Mouse (Mus musculus) T-cell, adult 2 months (primary cell): ENCODE data around the gene Pitx2.

Experiments
- DNase-seq: peaks from one replicate; pipeline ENCODE4 v3.0.0; 2022; ENCODE audit warnings: low spot score

Gene Pitx2

DNA sequence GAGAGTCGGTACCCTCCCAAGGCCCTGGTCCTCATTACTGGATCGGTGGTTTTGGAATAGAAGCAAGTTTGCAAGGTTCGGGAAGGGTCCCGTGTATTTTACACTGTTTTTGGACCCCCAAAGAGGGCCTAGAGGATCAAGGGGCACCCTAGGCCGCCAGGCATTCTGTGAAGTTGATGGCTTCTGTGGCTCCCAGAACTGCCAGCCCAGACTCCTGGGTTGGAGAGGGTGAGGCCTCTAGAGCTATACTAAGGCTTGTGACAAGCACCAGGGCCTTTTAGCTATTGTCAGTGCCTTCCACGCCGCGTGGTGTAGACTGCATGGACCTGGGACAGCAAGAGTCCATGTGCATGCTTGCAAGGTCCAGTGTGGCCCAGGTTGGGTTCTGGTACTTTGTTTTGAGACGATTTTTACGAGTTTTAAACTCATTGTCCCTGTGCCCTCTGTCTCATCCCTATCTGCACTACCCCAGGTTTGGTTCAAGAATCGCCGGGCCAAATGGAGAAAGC is 18.2 kb downstream of the Pitx2 start:
- no peak for DNase-seq

DNA sequence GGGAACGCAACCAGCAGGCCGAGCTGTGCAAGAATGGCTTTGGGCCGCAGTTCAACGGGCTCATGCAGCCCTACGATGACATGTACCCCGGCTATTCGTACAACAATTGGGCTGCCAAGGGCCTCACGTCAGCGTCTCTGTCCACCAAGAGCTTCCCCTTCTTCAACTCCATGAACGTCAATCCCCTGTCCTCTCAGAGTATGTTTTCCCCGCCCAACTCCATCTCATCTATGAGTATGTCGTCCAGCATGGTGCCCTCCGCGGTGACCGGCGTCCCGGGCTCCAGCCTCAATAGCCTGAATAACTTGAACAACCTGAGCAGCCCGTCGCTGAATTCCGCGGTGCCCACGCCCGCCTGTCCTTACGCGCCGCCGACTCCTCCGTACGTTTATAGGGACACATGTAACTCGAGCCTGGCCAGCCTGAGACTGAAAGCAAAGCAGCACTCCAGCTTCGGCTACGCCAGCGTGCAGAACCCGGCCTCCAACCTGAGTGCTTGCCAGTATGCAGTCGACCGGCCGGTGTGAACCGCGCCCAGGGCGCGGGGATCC is 18.8 kb downstream of the Pitx2 start:
- no peak for DNase-seq

DNA sequence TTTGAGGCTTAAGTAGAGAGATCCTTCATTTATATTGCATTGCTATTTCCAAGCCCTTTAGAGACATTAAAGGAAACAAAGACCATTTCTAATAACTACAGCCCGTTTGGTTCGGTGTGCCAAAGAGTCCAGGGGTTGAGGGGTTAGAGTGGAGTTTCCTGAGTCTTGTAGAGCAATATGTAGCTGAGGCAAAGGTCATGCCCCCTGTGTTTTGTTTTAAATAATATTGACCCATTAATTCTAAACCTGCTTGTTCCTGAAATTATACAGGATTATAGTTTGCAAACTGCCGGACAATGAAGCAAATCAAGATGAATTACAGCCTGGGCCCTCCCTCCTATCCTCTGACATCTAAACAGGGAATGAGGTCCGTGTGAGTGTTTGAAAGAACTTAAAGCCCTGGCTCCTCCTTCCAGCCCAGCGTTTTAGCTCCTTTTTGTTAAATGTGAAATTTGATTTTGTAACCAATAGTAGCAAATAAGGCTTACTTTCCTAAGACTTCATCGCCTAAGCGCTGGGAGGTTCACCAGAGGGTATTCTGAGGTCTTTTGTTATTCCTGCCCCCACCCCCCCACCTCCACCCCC is 20.5 kb downstream of the Pitx2 start:
- DNase-seq, result no peak

DNA sequence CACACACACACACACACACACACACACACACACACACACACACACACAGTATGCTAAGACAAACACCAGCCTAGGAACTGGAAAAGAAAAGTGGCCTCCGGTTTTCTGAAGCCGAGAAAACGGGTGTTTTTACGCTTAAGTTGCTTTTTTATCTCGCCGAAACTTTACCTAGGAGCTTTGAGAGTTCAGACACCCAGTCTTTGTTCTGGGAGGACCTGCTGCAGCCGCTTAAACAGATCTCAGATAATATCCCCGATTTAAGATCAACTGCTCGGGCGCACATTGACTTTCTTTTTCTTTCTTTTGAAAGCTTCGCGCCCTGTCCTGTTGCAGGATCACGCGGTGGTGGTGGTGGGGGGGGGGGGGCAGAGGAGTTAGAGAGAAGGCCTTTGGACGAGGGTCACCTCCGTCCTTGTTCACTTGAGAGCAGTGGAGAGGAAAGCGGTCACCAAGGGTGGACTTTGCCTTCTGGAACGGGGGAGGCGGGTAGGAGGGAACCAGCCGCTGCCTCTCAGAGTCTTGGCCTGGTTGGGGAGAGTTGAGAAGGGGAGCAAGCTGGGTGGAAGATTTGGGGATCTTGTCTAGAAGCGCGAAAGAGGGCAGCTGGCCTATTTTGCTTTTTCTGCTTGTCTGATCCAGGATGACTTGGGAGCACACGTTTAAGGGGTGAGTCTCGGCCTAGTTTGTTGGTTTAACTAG is 21.2 kb downstream of the Pitx2 start:
- no peak for DNase-seq

DNA sequence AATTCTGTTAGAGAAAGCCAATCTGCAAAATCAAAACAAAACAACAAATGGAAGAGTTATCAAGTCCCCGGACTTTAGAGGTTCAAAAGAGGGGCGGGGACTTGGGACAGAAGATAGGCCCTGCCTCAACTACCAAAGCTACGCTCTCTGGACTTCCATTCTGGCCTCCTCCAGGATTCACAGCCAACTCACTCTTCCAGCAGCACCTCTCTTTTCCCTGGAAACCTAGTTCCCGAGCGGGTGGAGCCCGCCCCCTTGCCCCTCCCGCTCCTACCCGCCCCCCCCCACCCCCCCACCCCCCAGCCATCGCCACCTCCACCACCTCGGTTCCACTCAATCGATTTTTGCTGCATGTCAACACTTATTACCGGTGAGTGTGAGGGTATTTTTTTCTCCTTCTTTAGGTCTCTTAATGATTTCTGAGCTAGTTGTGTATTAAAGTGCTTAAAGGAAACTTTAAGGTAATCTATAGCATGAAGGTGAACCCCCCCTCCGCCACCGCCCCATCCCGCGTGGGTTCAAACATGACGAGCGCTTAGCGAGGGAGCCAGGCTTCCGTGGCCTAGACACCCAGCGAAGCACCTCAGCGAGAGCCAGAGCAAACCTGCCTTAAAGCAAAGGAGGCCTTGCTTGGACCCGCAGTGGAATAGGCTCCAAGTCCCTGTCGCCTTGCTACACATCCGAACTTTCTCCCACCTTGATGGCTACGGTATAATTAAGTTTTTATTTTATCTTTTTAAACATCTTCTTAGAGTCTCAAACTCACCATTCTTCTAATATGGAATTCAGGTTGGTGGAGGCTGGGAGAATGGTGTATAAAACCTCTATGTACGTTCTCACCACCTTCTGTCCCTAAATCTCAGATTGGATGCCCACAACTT is 21.9 kb downstream of the Pitx2 start:
- DNase-seq, result no peak

DNA sequence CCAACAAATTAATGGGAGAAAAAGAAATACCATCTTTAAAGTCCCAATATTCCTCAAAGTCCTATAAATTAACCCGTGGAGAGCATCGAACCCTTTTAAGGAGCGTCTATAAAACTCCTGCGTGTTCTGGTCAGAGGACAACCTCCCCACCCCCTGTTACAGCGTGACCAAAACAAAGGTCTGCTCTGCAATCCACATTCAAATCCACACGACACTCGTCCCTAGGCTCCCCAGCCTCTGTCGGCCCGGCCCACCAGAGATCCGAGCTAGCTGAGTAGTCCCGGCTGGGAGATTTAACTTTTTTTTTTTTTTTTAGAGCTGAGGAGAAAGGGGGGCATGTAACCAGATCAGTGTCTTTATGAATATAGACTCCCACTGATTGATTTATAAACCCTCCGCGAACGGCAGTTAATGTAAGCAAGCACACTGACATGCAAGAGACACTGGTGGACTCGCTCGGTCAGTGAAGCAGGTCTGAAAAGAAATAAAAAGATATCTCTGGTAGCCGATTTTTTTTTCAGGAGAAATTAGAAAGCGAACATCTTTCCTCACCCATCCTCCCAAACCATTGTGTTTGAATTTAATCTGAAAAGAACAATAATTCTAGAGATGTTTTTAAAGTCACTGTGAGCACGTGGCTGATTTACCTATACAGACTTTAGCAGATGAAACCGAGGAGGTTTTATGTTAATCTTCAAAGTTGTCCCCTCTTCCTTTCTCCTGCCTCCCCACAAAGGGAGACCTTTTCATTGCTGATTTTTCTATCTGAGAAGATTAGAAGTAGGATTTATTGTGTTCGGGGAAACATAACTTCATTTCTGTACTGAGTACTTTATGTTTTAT is 23.0 kb downstream of the Pitx2 start:
- DNase-seq, result no peak

DNA sequence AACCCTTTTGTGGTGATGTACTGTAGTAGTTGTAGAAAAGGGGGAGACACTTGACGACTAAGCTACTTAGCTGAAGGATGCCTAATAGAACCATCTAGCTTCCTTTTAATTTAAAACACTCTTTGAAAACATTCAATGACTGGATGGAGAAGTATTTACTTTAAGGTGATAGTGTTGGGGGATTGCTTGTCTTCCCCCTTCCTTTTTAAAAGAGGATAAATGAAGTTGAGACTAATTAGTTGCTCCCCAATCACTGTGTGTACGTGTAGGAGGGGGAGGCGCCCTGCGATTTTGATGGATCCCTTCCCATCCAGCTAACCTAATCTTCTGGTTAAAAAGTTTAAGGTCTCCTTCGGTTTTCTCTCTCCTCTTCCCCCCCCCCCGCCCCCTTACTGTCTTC is 23.7 kb downstream of the Pitx2 start:
- DNase-seq, result no peak

DNA sequence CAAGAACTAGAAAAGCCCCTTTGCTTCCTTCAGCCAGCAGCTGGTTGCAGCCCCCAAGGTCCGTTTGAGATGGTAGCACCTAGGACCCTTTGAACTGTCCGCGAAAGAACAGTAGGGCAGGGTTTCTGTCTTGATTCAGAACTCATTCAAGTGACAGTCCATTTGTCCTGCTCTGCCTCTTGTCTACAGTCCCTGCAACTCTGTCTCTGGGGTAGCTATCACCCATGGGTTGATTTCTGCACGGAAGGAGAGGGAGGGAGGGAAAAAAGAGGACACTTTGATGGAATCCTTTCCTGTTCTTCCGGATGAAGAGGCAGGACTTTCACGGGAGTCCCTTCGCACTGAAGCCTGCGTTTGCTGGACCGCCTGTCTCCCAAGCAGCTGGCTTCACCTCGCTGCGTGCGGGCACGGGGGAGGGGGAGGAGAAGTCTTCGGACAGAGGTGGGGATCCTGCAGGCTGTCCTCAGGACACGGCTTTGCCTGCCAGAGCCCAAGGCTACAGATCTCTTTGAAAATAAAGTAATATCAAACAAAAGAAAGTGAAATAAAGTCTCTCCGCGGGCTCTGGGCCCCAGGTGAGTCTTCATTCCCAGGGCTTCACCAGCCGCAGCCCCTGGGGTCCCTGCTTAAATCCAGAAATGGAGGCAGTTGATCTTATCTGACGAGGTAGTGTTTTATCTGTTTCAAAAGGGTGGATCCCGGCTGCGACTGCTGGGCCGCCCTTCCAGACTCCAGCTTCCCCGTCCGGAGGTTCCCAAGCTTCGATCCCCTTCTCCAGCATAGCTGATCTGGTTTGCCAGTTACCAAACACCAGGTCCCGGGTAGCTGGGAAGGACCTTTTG is 24.5 kb downstream of the Pitx2 start:
- DNase-seq, result no peak

DNA sequence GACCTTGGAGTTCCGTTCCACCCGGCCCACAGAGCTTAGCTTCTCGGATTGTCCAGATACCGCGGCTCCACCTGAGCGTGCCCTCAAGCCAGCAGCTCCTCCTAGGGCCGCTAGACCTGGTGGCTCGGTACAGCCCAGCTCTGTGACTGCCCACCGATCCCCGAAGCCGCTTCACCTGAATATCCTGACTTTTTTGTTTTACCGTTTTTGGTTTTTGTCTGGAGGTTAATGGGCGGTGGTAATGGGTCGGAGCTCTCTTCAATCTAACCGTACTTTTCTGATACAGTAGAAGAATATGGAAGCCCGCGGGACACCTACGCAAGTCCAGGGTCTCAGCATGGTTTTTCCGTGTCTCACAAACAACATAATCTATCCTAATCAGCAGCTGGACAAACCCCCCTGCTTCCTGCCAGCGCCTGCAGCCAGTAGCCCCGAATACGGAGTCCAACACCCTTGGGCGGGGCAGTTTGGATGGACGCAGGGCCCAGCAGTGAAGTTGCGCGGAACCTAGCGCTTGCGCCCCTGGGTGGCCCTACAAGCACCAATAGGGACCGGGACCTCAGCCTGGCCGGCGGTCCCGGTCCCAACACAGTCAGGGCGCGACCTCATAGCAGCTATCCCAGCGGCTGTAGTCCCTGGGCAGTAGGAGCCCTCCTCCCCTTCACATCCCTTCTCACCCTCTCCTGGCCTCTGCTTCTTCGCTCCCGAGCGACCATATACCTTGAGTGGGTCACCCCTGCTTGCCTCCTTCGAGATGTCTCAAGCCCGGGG is 25.3 kb downstream of the Pitx2 start:
- DNase-seq, result no peak

DNA sequence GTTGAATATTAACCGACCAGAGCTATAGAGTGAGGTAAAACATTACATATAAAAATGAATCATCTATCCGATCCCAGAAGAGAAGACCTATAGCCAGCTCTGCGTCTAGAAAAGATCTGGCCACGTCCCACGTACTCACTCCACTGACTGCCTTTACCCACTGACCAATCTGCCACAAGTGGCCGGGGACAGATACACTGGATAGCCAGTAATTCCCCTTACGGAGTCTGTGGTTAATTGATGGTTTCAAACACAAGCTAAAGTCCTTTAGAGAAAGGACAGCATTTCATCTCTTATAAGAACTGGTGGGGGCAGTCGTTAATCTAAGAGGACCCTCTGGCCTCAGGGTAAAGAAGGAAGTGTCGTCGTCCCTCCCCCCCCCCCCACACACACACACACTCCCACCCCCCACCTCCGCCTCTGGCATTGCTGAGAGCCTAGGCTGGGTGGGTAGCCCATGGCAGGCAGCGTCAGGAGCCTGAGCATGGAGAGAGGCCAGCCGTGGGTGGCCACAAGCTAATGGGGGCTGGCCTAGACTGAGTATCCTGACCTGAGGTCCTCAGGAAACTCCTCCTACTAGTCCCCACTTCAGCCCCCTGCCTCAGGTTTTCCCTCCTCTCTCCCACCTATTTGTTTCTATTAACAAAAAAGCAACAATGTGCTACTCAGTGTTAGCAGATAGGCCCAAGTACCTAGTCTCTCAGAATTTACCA is 26.1 kb downstream of the Pitx2 start:
- no peak for DNase-seq

DNA sequence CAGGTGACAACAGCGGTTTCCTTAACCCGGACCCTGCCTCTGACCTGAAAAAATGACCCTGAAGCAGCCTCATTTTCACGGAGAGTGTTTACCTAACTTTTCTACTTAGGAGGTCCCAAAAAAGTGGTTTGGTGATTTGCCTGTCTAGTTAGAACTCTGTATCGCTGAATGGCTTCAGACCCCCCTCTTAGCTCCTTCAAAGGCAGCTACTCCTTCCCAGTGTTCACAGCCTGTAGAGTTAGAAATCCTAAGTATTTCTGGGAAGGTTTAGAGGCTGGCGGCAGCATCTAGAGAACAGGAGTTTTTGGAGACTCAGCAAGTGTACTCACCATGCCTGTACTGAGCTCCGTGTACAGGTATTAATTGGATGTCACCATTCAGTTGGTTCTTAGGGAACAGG is 27.0 kb downstream of the Pitx2 start:
- DNase-seq, result no peak

DNA sequence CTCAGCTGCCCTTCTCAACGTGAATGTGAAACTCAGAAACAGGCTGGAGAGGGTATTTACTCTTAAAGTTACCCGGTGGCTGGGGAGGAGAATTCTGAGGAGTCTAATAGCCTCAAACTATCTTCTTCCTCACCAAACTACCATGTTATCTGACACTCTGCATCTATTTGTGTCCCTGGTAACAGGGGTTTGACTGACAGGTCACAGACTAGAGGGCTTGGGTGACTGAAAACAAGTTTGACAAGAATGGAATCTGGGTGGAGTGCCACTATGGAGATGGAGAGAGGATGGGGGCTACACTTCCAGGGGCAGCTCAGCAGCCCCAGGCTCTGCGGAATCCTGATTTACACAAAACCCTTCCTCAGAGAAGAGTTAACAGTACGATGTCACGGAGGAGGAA is 27.7 kb downstream of the Pitx2 start:
- no peak for DNase-seq

DNA sequence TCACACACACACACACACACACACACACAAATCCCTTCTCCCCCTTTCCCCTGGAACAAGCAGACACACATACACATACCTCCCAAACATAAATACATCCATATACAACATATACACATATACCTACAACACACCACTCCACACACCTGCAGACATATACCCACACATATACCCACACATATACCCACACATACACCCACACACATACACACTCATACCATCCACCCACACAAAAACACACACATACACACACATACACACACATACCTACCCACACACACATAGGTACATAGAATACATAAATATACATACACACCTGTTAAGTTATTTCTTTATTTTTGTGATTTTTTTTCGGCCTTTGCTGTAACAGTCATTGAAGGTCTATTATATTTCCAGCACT is 38.3 kb downstream of the Pitx2 start:
- DNase-seq, result no peak

DNA sequence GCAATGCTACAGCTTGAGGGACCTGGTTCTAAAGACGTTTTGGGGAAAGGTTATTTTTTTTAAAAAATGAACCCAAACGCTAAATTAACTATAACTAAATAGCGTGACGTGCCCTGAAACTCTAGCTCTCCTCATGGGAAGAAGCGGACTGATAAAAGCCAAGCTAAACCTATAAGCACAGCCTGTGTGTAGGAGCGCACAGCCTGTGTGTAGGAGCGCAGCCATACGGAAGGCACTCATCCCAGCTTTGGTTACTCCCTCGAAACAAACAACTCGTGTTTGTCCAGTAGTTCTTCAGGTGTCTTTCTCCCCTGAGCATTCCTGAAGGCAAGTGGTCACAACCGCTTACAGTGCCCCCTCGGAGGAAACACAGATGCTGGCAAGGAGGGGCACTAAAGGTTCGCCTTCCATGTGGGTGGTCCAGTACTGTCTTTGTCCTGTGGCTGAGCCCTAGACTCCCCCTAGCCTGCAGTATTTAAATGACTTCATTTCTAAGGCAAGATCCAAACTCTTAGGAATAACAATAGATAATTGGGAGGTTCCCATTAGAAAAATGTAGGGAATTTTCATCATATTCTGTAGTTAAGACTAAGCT is 39.1 kb downstream of the Pitx2 start:
- DNase-seq, result no peak

DNA sequence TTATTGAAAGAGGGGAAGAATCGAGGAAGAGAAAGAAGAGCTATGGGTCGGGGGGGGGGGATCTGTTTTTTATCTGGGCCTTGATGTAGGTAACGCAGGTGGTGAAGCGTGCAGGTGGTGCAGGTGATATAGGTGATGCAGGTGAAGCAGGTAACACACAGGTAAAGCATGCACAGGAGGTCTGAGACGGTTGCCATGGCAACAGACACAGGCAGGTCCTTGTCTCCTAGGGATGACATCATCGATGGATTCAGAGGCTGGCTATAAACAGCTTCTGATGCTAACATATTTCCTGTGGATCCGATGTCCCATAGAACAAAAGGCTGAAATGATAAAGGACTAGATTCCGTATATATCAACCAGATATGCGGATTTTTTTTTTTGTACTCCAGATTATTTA is 51.3 kb downstream of the Pitx2 start:
- no peak for DNase-seq

DNA sequence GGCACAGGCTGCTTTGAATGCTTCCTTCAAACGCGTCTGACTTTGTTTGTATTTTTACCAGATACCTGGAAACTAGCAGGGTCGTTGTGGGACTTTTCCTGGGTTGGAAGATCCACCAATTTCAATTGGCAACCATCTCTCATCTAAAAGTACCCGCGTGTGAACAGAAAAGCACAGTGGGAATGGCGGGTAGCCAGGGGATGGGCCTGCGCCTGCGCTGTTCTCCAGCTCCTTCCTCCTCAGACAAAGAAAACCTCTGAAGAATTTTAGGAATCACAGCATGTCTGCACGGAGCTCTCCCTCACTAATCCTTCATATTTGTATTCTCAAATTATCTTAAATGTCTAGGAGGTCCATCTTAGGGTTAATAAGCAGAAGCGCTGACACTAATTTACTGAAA is 54.6 kb downstream of the Pitx2 start:
- DNase-seq, result no peak

DNA sequence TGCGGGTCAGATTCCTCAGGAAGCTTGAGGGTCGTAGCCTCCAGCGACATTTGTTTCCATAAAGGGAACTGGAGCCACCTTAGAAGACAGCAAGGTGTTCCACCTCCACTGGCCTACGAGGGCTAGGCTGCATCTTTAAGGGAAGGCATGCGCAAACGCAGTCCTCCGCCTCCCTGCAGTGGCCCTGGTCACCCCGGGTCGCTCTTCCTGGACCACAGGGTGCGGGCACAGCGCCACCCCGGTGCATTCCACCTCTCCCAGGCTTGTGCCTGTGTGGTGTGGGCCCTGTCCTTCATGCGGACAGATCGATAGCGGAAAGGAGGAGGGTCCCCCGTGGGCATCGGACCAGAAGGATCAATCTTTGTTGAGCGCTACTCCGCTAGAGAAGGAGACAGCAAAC is 56.6 kb downstream of the Pitx2 start:
- DNase-seq, result no peak

DNA sequence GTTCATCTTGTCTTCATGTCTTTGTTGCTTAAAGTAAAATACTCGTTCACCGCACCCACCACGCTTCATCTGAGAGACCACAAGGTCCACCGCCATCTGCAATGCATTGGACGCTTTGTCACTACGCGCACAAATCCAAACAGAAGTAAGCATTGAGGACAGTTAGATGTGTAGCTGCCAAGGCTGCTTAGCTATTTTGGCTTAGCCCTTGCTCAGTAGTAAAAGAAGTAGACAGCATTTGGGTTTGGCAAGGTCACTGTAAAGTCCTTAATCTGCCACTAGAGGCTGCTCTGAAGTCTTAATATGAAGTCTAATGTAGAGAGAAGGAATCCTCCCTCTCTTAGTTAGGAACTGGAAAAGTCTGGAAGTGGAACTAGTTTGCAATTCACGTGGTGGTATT is 57.1 kb downstream of the Pitx2 start:
- no peak for DNase-seq

DNA sequence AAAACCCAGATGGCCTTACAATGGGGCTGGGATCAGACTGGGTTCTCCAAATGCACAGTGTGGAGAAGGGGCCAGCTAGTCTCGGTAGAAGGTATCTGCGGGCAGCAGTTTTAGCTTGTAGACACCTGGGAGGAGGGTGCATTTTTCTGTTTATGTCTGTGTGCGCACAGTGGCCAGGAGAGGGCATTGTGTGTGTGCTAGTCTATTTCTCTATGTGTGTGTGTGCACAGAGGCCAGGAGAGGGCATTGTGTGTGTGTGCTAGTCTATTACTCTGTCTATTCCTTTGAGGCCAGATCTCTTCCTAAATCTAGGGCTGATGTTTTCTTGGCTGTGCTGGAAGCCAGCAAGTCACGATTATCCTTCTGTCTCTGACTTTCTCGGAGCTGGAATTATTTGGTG is 58.8 kb downstream of the Pitx2 start:
- DNase-seq, result no peak
